Mouse (Mus musculus) heart, postnatal 10 days (tissue): Measurements from ENCODE around the gene Ccdc155. TPM values are rescaled to one million over a fixed set of nuclear protein-coding genes. Genes with fewer than 3 reads are reported as not detected.
A peak's percentile ranks its signal among the peaks of the same experiment; 100 is the strongest.

Source experiments
- DNase-seq, 2 experiments: peaks; one replicate each; pipeline ENCODE4 v3.0.0; 2021
- intact Hi-C: fragments of 180-260 bp; cut with DNase I; formaldehyde crosslinking; loops from one replicate; pipeline ENCODE4 v1.15.1; 2025
- total RNA-seq, 2 experiments: library from RNA; stranded (reverse); gene quantifications; 2 replicates each; pipeline ENCODE4 v1.2.3; 2021

Gene Ccdc155
- total RNA-seq, 2 experiments from 2014 or later = not detected

GRCm38 (mm10) chr7:45228548-45228947, 23.9 kb upstream of the Ccdc155 start:
- intact Hi-C loops = no loop called here
- no peak for DNase-seq

- intact Hi-C loops = no loop called here
- DNase-seq = no peak
These were observed 21.7 kb upstream of the Ccdc155 start for GRCm38 (mm10) chr7:45226421-45226820.

GRCm38 (mm10) chr7:45224826-45225225, 20.1 kb upstream of the Ccdc155 start:
- no peak for DNase-seq
- intact Hi-C loops = no loop called here

GRCm38 (mm10) chr7:45221680-45222079, 17.0 kb upstream of the Ccdc155 start:
- no peak for DNase-seq
- intact Hi-C loops = no loop called here

- peak; percentile 74 to 78 for DNase-seq
- intact Hi-C loops = no loop called here
These were observed 11.9 kb upstream of the Ccdc155 start for GRCm38 (mm10) chr7:45216442-45217183.

GRCm38 (mm10) chr7:45215673-45216441, 11.2 kb upstream of the Ccdc155 start, which contains the start of gene Tead2:
Tead2 (plus strand) TSS chr7:45215753.
- peak; percentile 60 to 67 for DNase-seq
- intact Hi-C loops = no loop called here

- intact Hi-C loops = no loop called here
- DNase-seq = no peak
These were observed 9.0 kb upstream of the Ccdc155 start for GRCm38 (mm10) chr7:45213708-45214107.

GRCm38 (mm10) chr7:45212356-45212755, 7.7 kb upstream of the Ccdc155 start:
- intact Hi-C loops = no loop called here
- no peak for DNase-seq

- no peak for DNase-seq
- intact Hi-C loops = no loop called here
These were observed 7.2 kb upstream of the Ccdc155 start, which contains the start of gene Dkkl1 for GRCm38 (mm10) chr7:45211851-45212251. Dkkl1 (minus strand) TSS chr7:45212147.

GRCm38 (mm10) chr7:45211070-45211469, 6.4 kb upstream of the Ccdc155 start:
- intact Hi-C loops = no loop called here
- DNase-seq = no peak

- intact Hi-C loops = no loop called here
These were observed 3.6 kb upstream of the Ccdc155 start for GRCm38 (mm10) chr7:45208260-45208659.

GRCm38 (mm10) chr7:45202654-45203053, 2.0 kb downstream of the Ccdc155 start:
- intact Hi-C loops = no loop called here
- no peak for DNase-seq

More at GRCm38 (mm10) chr7:45208260-45208659, 3.6 kb upstream of the Ccdc155 start:
- DNase-seq = no peak

GRCm38 (mm10) chr7:45198961-45199360, 5.7 kb downstream of the Ccdc155 start:
- DNase-seq = no peak
- intact Hi-C loops = loop anchor here (1.0 to 2.0 kb wide), 2 partner anchors 37 to 120 kb away; no protein-coding TSS in a partner anchor

GRCm38 (mm10) chr7:45198435-45198834, 6.3 kb downstream of the Ccdc155 start:
- intact Hi-C loops = loop anchor here (1.0 to 2.0 kb wide), 2 partner anchors 36 to 120 kb away; no protein-coding TSS in a partner anchor
- DNase-seq = peak; percentile 84 to 87

- intact Hi-C loops = no loop called here
These were observed 7.7 kb downstream of the Ccdc155 start for GRCm38 (mm10) chr7:45196994-45197393.

GRCm38 (mm10) chr7:45196176-45196535, 8.5 kb downstream of the Ccdc155 start:
- DNase-seq = no peak
- intact Hi-C loops = no loop called here

More at GRCm38 (mm10) chr7:45196994-45197393, 7.7 kb downstream of the Ccdc155 start:
- no peak for DNase-seq

- intact Hi-C loops = no loop called here
- DNase-seq = peak; percentile 24 to 39
These were observed 9.1 kb downstream of the Ccdc155 start for GRCm38 (mm10) chr7:45195341-45196175.

GRCm38 (mm10) chr7:45193871-45194785, 10.6 kb downstream of the Ccdc155 start:
- intact Hi-C loops = no loop called here
- no peak for DNase-seq

GRCm38 (mm10) chr7:45193406-45193805, 11.3 kb downstream of the Ccdc155 start:
- DNase-seq = no peak
- intact Hi-C loops = no loop called here
